ENCODE assay signal across 13 mouse cellular contexts in the genomic region with DNA sequence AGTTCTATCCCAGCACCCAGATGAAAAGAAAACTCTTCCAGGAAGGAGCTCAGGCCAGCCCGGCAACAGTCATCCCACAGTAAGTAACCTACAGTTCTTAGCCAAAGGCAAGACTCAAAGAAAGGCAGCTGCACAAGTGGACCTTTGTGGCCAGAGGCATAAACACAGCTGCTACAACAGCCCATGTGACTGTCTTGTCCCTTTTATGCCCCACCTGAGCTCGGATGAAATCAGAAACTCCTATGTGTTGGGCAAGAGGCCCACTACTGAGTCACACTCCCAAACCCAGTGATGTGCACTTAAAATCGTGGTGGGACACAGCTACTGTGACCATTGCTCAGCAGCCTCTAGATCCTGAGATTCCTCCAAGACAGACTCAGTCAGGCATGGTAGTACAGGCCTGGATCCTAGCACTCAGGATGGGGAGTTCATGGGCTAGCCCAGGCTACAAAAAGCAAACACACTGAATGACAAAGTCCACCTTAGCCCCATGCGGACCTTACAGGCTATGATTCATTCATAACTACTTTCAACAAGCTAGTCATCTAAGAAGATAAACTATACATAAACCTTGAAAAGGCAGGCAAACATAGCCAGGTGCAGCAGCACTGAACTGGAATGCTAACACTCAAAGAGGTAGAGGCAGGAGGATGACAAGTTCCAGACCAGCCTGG. TPM values are rescaled to one million over a fixed set of nuclear protein-coding genes. Genes with fewer than 3 reads are reported as not detected.
DNase-seq lines count a peak whose midpoint lies in the region; ATAC-seq and TF ChIP-seq lines count a peak whose summit lies in the region.
"Had no signal": no experiment of that assay in that cellular context is flagged by ENCODE, and none has a peak within 500 bp of the region (broad histone marks: within the 10 kb centered on the region; RNA-seq: fewer than 3 reads in every experiment).

No protein-coding gene starts in this region.

- H3K4me1 ChIP-seq in hindbrain, embryonic 10.5 days (replicated peaks), result peaks cover 25% of the 10 kb centered on the region
- H3K4me1 ChIP-seq in hindbrain, embryonic 14.5 days (replicated peaks; ENCODE audit: control insufficient read depth, insufficient read depth, low read length), result no peaks in the 10 kb centered on the region
- no peaks in the 10 kb centered on the region for H3K4me1 ChIP-seq in intestine, postnatal 0 days (replicated peaks; ENCODE audit: control insufficient read depth, insufficient read depth, low read length)

- TF ChIP-seq CTCF in intestine, postnatal 0 days (IDR thresholded peaks at IDR 0.05; ENCODE audit: low read depth), result no peak

- H3K9me3 ChIP-seq in hindbrain, embryonic 10.5 days, result no peaks in the 10 kb centered on the region
- H3K9me3 ChIP-seq in hindbrain, embryonic 14.5 days (ENCODE audit: control insufficient read depth, low read length), result no peaks in the 10 kb centered on the region
- no peaks in the 10 kb centered on the region for H3K9me3 ChIP-seq in intestine, postnatal 0 days (ENCODE audit: control insufficient read depth)
- H3K9me3 ChIP-seq: heart, embryonic 13.5 days had no signal

- H3K36me3 ChIP-seq in hindbrain, embryonic 10.5 days, result peaks cover 95% of the 10 kb centered on the region
- H3K36me3 ChIP-seq in hindbrain, embryonic 14.5 days (replicated peaks; ENCODE audit: control insufficient read depth, insufficient read depth), result peaks cover 27% of the 10 kb centered on the region
- H3K36me3 ChIP-seq in intestine, postnatal 0 days (ENCODE audit: control insufficient read depth, insufficient read depth), result peaks cover 21% of the 10 kb centered on the region

- H3K27me3 ChIP-seq in hindbrain, embryonic 10.5 days (ENCODE audit: insufficient read depth, poor library complexity, severe bottlenecking), result no peaks in the 10 kb centered on the region
- no peaks in the 10 kb centered on the region for H3K27me3 ChIP-seq in hindbrain, embryonic 14.5 days (ENCODE audit: control insufficient read depth, insufficient read depth, low read length)
- H3K27me3 ChIP-seq in intestine, postnatal 0 days (replicated peaks; ENCODE audit: control insufficient read depth, insufficient read depth, low read length), result no peaks in the 10 kb centered on the region
- H3K27me3 ChIP-seq: heart, embryonic 13.5 days had no signal

- 0 out of 2 replicates have a peak overlapping the region, but pooled peaks have one; percentile 23 for H3K27ac ChIP-seq in hindbrain, embryonic 10.5 days
- no peak overlapping the region for H3K27ac ChIP-seq in hindbrain, embryonic 14.5 days
- no peak overlapping the region for H3K27ac ChIP-seq in intestine, postnatal 0 days (ENCODE audit: low read depth, low read length)
- H3K27ac ChIP-seq: heart, embryonic 13.5 days had no signal

- H3K9ac ChIP-seq in hindbrain, embryonic 14.5 days, result no peak overlapping the region
- H3K9ac ChIP-seq in intestine, postnatal 0 days (ENCODE audit: low read depth, low read length), result no peak overlapping the region
- H3K9ac ChIP-seq: liver, postnatal 0 days had no signal

- H3K4me2 ChIP-seq in hindbrain, embryonic 14.5 days (replicated peaks), result no peak overlapping the region
- H3K4me2 ChIP-seq in intestine, postnatal 0 days (replicated peaks; ENCODE audit: low read depth), result no peak overlapping the region
- H3K4me2 ChIP-seq: heart, embryonic 13.5 days had no signal

- no peak overlapping the region for H3K4me3 ChIP-seq in hindbrain, embryonic 10.5 days
- no peak overlapping the region for H3K4me3 ChIP-seq in hindbrain, embryonic 14.5 days (replicated peaks; ENCODE audit: low read length)
- no peak overlapping the region for H3K4me3 ChIP-seq in intestine, postnatal 0 days (ENCODE audit: low read depth, low read length)
- H3K4me3 ChIP-seq: heart, embryonic 13.5 days had no signal

- no peak for ATAC-seq in hindbrain, embryonic 14.5 days (ENCODE audit: low FRiP score)
- peak; percentile 53; the same call in 1 of the 2 replicates for ATAC-seq in intestine, postnatal 0 days
- no peak for ATAC-seq in erythroblast, adult 5-6 weeks (replicated peaks; ENCODE audit: low FRiP score, poor library complexity, severe bottlenecking)
- ATAC-seq: liver, postnatal 0 days had no signal

- no peak for DNase-seq in hindbrain, embryonic 10.5 days (ENCODE audit: low spot score)
- no peak for DNase-seq in hindbrain, embryonic 14.5 days (ENCODE audit: low spot score)
- DNase-seq in 416B (ENCODE audit: low read depth) (peak; percentile 46), NIH3T3 (ENCODE audit: low read depth) (peak; percentile 70)
- no peak for DNase-seq in cerebellum, postnatal 14 days
- DNase-seq in kidney, postnatal 4 days, result no peak
- DNase-seq: adrenal gland, postnatal 14 days; layer of hippocampus, adult 9-11 months; liver, postnatal 0 days; lung, postnatal 36 days had no signal

- 79% methylated on average over 4 of the region's 4 CpGs for whole genome bisulfite sequencing in hindbrain, embryonic 10.5 days
- 77% methylated on average over 4 of the region's 4 CpGs for WGBS in hindbrain, embryonic 14.5 days
- 42% methylated on average over 4 of the region's 4 CpGs for WGBS in intestine, postnatal 0 days

RNA-seq across cellular contexts. Expression of a gene that starts 14.9 kb away (rescaled TPM):
- 104 and 150 TPM in 2 replicates for polyA plus RNA-seq in hindbrain, embryonic 10.5 days (2016; fragmentation: Nextera tagmentation; extraction: Ambion mirVana)
- polyA plus RNA-seq in hindbrain, embryonic 14.5 days (2014; fragmentation: Nextera tagmentation; extraction: Ambion mirVana), result 37.8 and 41.1 TPM in 2 replicates
- polyA plus RNA-seq in intestine, postnatal 0 days (2015; fragmentation: Nextera tagmentation; extraction: Ambion mirVana), result 18.5 and 19.2 TPM in 2 replicates
- total RNA-seq in erythroblast, adult 5-6 weeks (2015; ENCODE audit: low replicate concordance), result 28.1 and 47.9 TPM in 2 replicates
- 69.1 and 92.4 TPM in 2 replicates for total RNA-seq in erythroblast, adult 5-6 weeks (2017; ENCODE audit: low replicate concordance)

RNA-seq across cellular contexts. Expression of a gene that starts 31.7 kb away (rescaled TPM):
- 24.2 and 25.2 TPM in 2 replicates for polyA plus RNA-seq in hindbrain, embryonic 10.5 days (2016; fragmentation: Nextera tagmentation; extraction: Ambion mirVana)
- polyA plus RNA-seq in hindbrain, embryonic 14.5 days (2014; fragmentation: Nextera tagmentation; extraction: Ambion mirVana), result 8.6 and 8.8 TPM in 2 replicates
- polyA plus RNA-seq in intestine, postnatal 0 days (2015; fragmentation: Nextera tagmentation; extraction: Ambion mirVana), result 9.5 and 11.4 TPM in 2 replicates
- 0.84 and 1.5 TPM in 2 replicates for total RNA-seq in erythroblast, adult 5-6 weeks (2015; ENCODE audit: low replicate concordance)
- 0.17 and 0.56 TPM in 2 replicates for total RNA-seq in erythroblast, adult 5-6 weeks (2017; ENCODE audit: low replicate concordance)

RNA-seq across cellular contexts. Expression of a gene that starts 46.4 kb away (rescaled TPM):
- 406 and 412 TPM in 2 replicates for polyA plus RNA-seq in hindbrain, embryonic 10.5 days (2016; fragmentation: Nextera tagmentation; extraction: Ambion mirVana)
- 216 and 231 TPM in 2 replicates for polyA plus RNA-seq in hindbrain, embryonic 14.5 days (2014; fragmentation: Nextera tagmentation; extraction: Ambion mirVana)
- polyA plus RNA-seq in intestine, postnatal 0 days (2015; fragmentation: Nextera tagmentation; extraction: Ambion mirVana), result 131 and 138 TPM in 2 replicates
- 26.3 and 41.0 TPM in 2 replicates for total RNA-seq in erythroblast, adult 5-6 weeks (2015; ENCODE audit: low replicate concordance)
- total RNA-seq in erythroblast, adult 5-6 weeks (2017; ENCODE audit: low replicate concordance), result 23.2 and 23.7 TPM in 2 replicates

RNA-seq across cellular contexts. Expression of a gene that starts 56.9 kb away (rescaled TPM):
- 80.1 and 87.3 TPM in 2 replicates for polyA plus RNA-seq in hindbrain, embryonic 10.5 days (2016; fragmentation: Nextera tagmentation; extraction: Ambion mirVana)
- 39.5 and 40.5 TPM in 2 replicates for polyA plus RNA-seq in hindbrain, embryonic 14.5 days (2014; fragmentation: Nextera tagmentation; extraction: Ambion mirVana)
- 18.7 and 21.4 TPM in 2 replicates for polyA plus RNA-seq in intestine, postnatal 0 days (2015; fragmentation: Nextera tagmentation; extraction: Ambion mirVana)
- total RNA-seq in erythroblast, adult 5-6 weeks (2015; ENCODE audit: low replicate concordance), result 2.3 and 9.8 TPM in 2 replicates
- total RNA-seq in erythroblast, adult 5-6 weeks (2017; ENCODE audit: low replicate concordance), result 13.0 and 15.4 TPM in 2 replicates

RNA-seq across cellular contexts. Expression of a gene that starts 57.7 kb away (rescaled TPM):
- polyA plus RNA-seq in hindbrain, embryonic 10.5 days (2016; fragmentation: Nextera tagmentation; extraction: Ambion mirVana), result 136 and 150 TPM in 2 replicates
- 97.3 and 102 TPM in 2 replicates for polyA plus RNA-seq in hindbrain, embryonic 14.5 days (2014; fragmentation: Nextera tagmentation; extraction: Ambion mirVana)
- polyA plus RNA-seq in intestine, postnatal 0 days (2015; fragmentation: Nextera tagmentation; extraction: Ambion mirVana), result 107 and 113 TPM in 2 replicates
- total RNA-seq in erythroblast, adult 5-6 weeks (2015; ENCODE audit: low replicate concordance), result 7.9 and 19.0 TPM in 2 replicates
- total RNA-seq in erythroblast, adult 5-6 weeks (2017; ENCODE audit: low replicate concordance), result 6.8 and 11.4 TPM in 2 replicates

Comparison
In these comparisons a context has a peak if more than half of its experiments do, and no peak if none do; other contexts are left out.
1. DNase-seq: peak in 416B (single experiment) and NIH3T3 (single experiment); none in hindbrain, embryonic 10.5 days (single experiment), hindbrain, embryonic 14.5 days (single experiment), cerebellum, postnatal 14 days (0 of 2) and kidney, postnatal 4 days (0 of 2).